Mouse (Mus musculus) left cerebral cortex, adult 2 months (tissue): ENCODE measurements around the gene Wdr91. TPM values are rescaled to one million over a fixed set of nuclear protein-coding genes. Genes with fewer than 3 reads are reported as not detected.

Experiments used
- DNase-seq, 2 experiments: peaks; one replicate each; pipeline ENCODE4 v3.0.0; 2021 to 2022; ENCODE audit warnings: low spot score in 2 of 2, mixed read lengths in 1 of 2; ENCODE audit errors: extremely low spot score in 1 of 2
- H3K27ac ChIP-seq: fragments of 200-600 bp; 2 replicates; pipeline ENCODE4 v1.8.1; 2022
- H3K4me3 ChIP-seq: fragments of 200-600 bp; 2 replicates; pipeline ENCODE4 v1.8.1; 2022
- CTCF ChIP-seq: fragments of 200-600 bp; IDR thresholded peaks from 2 replicates; pipeline ENCODE4 v1.8.1; 2022; ENCODE audit warnings: antibody characterized with exemption, mild to moderate bottlenecking, moderate library complexity
- intact Hi-C: fragments of 180-260 bp; cut with DNase I; formaldehyde crosslinking; loops from one replicate; pipeline ENCODE4 v1.15.1; 2025
- long read RNA-seq, 2 experiments: library from polyadenylated mRNA; stranded (forward); transcript quantifications; one replicate each; pipeline ENCODE4 v2.0.0; 2021; ENCODE audit warnings: borderline mapping rate in 2 of 2
- total RNA-seq, 2 experiments: library from RNA; stranded (reverse); gene quantifications; 2 replicates each; pipeline ENCODE4 v1.2.3; 2021

Wdr91 gene
- 10 to 100 TPM; 29.3 to 30.7 TPM for total RNA-seq
- long read RNA-seq, experiment 1, transcript Wdr91-201 (15 exons, 2,682 nt), result major isoform, 14 of 31 reads
- long read RNA-seq, experiment 1, partial matches to known transcripts, result 6 of 31 reads
- long read RNA-seq, experiment 1, other reads (novel, unspliced or antisense), result 11 of 31 reads
- long read RNA-seq, experiment 2, transcript Wdr91-201 (15 exons, 2,682 nt), result major isoform, 18 of 34 reads
- long read RNA-seq, experiment 2, partial matches to known transcripts, result 10 of 34 reads
- long read RNA-seq, experiment 2, other reads (novel, unspliced or antisense), result 4 of 34 reads

- TF ChIP-seq CTCF, result no peak; the same call in 1 of the 2 replicates
- DNase-seq, result peak; percentile 93
- H3K4me3 ChIP-seq, result peak within 1 kb of the TSS; percentile 92
- intact Hi-C loops, result loop anchor here (2.0 kb wide), 1 partner anchor 32 kb away; the partner anchor contains the start of gene Cyren
- H3K27ac ChIP-seq, result peak within 1 kb of the TSS; percentile 88
Observed at GRCm38 (mm10) chr6:34910371-34911219, at the start of gene Wdr91. Wdr91 (minus strand) TSS chr6:34910876.

DNA sequence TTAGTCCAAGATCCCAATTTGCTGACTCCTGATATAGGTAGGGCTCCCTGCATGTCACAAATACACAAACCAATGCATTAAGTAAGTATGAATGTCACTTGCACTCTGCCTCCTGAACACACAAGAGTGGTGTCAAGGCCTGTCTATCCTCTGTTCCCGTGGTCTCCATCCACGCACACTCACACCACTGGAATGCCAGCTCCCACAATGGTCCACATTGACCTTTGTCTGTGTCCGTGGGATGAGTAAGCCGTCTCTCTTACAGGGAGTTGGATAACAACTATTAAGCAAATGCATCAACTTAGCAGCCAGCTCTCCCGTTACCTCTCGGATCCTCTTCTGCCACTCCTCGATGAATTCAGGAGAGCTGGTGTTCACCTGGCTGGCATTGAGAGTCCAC lies 48.5 kb upstream of the Wdr91 start:
- Histone ChIP-seq H3K27ac (no peak overlapping the region), H3K4me3 (no peak overlapping the region)
- DNase-seq, result no peak
- intact Hi-C loops, result no loop called here
- no peak for TF ChIP-seq CTCF

DNA sequence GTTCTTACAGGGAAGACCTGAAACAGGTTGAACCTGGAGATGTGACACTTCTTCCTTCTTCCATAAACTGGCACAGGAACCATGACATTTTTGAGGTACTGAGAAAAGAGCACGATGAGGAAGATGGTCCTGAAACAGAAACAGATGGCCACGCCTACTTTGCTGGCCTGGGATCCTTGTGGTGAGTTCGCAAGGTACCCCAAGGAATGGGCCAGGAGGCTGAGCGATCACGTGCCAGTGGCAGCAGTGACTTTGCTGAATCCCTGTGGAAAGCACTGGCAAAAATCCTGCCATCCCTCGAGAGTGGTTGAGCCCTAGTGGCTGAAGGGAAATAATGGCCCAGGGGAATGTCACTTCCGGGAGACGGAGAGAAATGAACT lies 45.2 kb upstream of the Wdr91 start:
- intact Hi-C loops, result no loop called here

DNA sequence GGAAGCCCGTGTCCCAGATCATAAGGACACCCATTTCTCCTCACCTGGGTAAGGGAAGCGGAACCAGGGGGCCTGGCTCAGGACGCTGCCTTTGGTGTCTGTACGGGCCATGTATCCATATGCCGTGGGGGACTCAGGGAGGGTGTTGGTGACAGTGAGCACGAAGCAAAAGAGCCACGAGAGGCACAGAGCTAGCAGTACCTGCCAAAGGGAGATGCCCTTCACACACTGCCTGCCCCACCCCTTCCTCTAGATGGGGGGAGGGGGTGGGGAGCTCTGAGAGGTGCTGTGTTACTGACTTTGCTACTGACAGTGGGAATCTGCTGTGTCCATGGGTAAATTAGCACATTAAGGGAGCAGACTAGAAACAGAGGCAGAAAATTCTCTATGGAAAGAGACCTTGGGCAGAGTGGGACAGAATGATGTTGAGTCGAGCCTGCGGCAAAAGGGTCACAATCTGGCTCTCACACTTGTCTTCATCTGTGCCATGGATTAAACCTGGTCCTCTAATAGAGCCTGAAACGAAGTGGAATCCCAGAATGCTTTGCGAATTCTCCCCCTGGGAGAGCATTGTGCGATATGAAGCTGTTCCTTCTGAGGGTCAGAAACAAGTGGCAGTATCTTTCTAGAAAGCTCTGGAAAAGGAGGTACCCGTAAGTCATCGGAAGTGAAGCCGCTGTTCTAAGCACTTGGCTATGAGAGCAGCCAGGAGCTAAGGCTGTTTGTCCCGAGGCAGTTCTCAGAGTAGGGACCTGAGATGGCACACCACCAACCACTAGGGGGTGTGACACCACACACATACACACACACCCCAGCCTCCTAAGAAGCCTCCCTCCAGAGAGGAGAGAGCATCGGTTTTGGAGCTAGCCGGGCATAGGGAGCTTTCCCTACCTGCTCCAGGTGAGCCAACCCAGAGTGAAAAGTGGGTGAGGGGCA lies 44.5 kb upstream of the Wdr91 start:
- TF ChIP-seq CTCF, result peak; percentile 42
- intact Hi-C loops, result no loop called here
- Histone ChIP-seq H3K4me3 (no peak overlapping the region), H3K27ac (no peak overlapping the region)
- DNase-seq, result no peak

More for the DNA sequence above, 45.2 kb upstream of the Wdr91 start:
- no peak overlapping the region for H3K4me3 ChIP-seq
- H3K27ac ChIP-seq, result no peak overlapping the region
- DNase-seq, result no peak
- TF ChIP-seq CTCF, result no peak

GRCm38 (mm10) chr6:34951956-34952667 lies 41.4 kb upstream of the Wdr91 start:
- Histone ChIP-seq H3K27ac (no peak overlapping the region), H3K4me3 (no peak overlapping the region)
- no peak for TF ChIP-seq CTCF
- intact Hi-C loops, result no loop called here
- DNase-seq, result no peak

DNA sequence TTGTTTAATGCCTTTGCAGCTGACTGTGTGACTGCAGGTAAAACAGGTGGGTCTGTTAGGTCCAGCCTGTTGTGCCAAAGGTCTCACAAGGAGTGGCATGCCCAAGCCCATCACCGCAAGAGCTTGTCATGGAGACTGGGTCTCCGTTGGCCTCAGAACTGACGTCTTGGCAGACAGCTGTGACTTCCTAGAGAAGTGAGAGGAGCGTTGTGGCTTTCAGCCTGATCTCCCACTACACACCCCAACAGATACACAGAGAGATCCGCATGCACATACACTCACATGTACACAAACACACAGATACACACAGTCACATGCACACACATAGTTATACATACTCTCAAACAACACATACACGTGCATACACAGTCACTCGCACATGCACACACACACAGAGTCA lies 40.8 kb upstream of the Wdr91 start:
- intact Hi-C loops, result no loop called here
- Histone ChIP-seq H3K4me3 (no peak overlapping the region), H3K27ac (no peak overlapping the region)
- no peak for DNase-seq
- no peak for TF ChIP-seq CTCF

DNA sequence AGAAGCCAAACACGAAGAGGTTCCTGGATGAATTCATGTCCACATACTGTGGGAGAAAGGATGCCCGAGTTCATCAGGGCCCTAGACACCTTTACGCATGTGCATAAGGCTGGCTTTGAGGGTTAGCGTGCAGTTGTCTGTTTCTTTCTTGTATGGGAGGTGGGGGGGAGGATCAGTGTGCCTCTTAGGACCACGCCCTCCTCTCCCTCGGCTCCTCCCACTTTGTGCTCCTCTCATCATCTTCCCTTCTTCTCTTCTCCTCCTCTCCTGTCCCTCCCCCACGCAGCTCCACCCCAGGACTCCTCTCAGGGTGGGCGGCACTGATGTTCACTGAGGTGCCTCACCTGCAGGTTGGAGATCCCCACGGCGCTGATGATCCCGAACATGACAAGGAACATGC lies 37.8 kb upstream of the Wdr91 start:
- no peak overlapping the region for H3K27ac ChIP-seq
- peak overlapping the region; percentile 34; the same call in 1 of the 2 replicates for H3K4me3 ChIP-seq
- intact Hi-C loops, result no loop called here
- DNase-seq, result no peak
- TF ChIP-seq CTCF, result no peak

GRCm38 (mm10) chr6:34946486-34947079 lies 35.9 kb upstream of the Wdr91 start:
- intact Hi-C loops, result no loop called here
- TF ChIP-seq CTCF, result no peak
- no peak for DNase-seq
- H3K4me3 ChIP-seq, result no peak overlapping the region
- H3K27ac ChIP-seq, result no peak overlapping the region

GRCm38 (mm10) chr6:34943499-34943898 lies 32.8 kb upstream of the Wdr91 start:
- intact Hi-C loops, result no loop called here
- no peak for TF ChIP-seq CTCF
- Histone ChIP-seq H3K27ac (no peak overlapping the region), H3K4me3 (no peak overlapping the region)
- no peak for DNase-seq

GRCm38 (mm10) chr6:34942446-34942845 lies 31.8 kb upstream of the Wdr91 start:
- DNase-seq, result no peak
- intact Hi-C loops, result no loop called here
- no peak for TF ChIP-seq CTCF
- H3K27ac ChIP-seq, result no peak overlapping the region
- no peak overlapping the region for H3K4me3 ChIP-seq

DNA sequence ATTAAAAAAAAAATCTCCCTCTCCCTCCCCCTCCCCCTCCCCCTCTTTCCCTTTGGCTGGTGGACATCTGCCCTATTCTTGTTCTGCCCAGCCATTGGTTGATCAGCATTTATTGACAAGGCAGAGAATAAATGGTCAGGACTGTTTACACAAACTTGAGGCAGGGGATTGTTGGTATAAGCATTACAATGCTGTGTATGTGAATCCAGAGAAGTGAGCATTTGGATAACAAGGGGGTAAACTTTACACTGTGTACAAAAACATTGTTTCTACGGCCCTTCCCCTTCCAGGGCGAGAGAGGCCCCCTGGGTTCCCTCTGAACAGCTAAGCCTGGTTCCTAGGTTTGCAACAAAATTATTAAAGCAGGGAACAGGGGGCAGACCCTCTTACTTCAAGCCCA lies 30.8 kb upstream of the Wdr91 start:
- Histone ChIP-seq H3K27ac (no peak overlapping the region), H3K4me3 (no peak overlapping the region)
- TF ChIP-seq CTCF, result no peak
- intact Hi-C loops, result no loop called here
- no peak for DNase-seq
